Mouse (Mus musculus): Measurements from ENCODE around the gene Myd88.

Myd88 gene

GRCm38 (mm10) chr9:119352060-119352459 lies 10.8 kb upstream of the Myd88 start:
- no peak for TF ChIP-seq GATA4 (IDR thresholded peaks at IDR 0.05; ENCODE audit: insufficient replicate concordance, low read length)

GRCm38 (mm10) chr9:119350947-119351705 lies 9.9 kb upstream of the Myd88 start:
- TF ChIP-seq GATA4 (IDR thresholded peaks at IDR 0.05; ENCODE audit: insufficient replicate concordance, low read length): no peak

GRCm38 (mm10) chr9:119350531-119350930 lies 9.3 kb upstream of the Myd88 start:
- no peak for TF ChIP-seq GATA4 (IDR thresholded peaks at IDR 0.05; ENCODE audit: insufficient replicate concordance, low read length)

GRCm38 (mm10) chr9:119346376-119346775 lies 5.2 kb upstream of the Myd88 start:
- no peak for TF ChIP-seq GATA4 (IDR thresholded peaks at IDR 0.05; ENCODE audit: insufficient replicate concordance, low read length)

- peak; percentile 64; the same call in 1 of the 2 replicates for TF ChIP-seq GATA4 (IDR thresholded peaks at IDR 0.05; ENCODE audit: insufficient replicate concordance, low read length)
These were observed 1.5 kb upstream of the Myd88 start for GRCm38 (mm10) chr9:119342728-119343127.

- TF ChIP-seq GATA4 (IDR thresholded peaks at IDR 0.05; ENCODE audit: insufficient replicate concordance, low read length): no peak
These were observed 1.0 kb downstream of the Myd88 start for GRCm38 (mm10) chr9:119340212-119340580.

- no peak for TF ChIP-seq GATA4 (IDR thresholded peaks at IDR 0.05; ENCODE audit: insufficient replicate concordance, low read length)
These were observed 1.5 kb downstream of the Myd88 start, which contains the start of gene Acaa1a for GRCm38 (mm10) chr9:119339558-119340211. Acaa1a (plus strand) TSS chr9:119339676.

- no peak for TF ChIP-seq GATA4 (IDR thresholded peaks at IDR 0.05; ENCODE audit: insufficient replicate concordance, low read length)
These were observed 2.1 kb downstream of the Myd88 start for GRCm38 (mm10) chr9:119339106-119339505.

GRCm38 (mm10) chr9:119338350-119338749 lies 2.9 kb downstream of the Myd88 start:
- TF ChIP-seq GATA4 (IDR thresholded peaks at IDR 0.05; ENCODE audit: insufficient replicate concordance, low read length): no peak

- TF ChIP-seq GATA4 (IDR thresholded peaks at IDR 0.05; ENCODE audit: insufficient replicate concordance, low read length): no peak
These were observed 3.4 kb downstream of the Myd88 start for GRCm38 (mm10) chr9:119337842-119338241.

- no peak for TF ChIP-seq GATA4 (IDR thresholded peaks at IDR 0.05; ENCODE audit: insufficient replicate concordance, low read length)
These were observed 5.6 kb downstream of the Myd88 start for GRCm38 (mm10) chr9:119335571-119335970.

- no peak for TF ChIP-seq GATA4 (IDR thresholded peaks at IDR 0.05; ENCODE audit: insufficient replicate concordance, low read length)
These were observed 6.4 kb downstream of the Myd88 start for GRCm38 (mm10) chr9:119334834-119335233.

- TF ChIP-seq GATA4 (IDR thresholded peaks at IDR 0.05; ENCODE audit: insufficient replicate concordance, low read length): no peak
These were observed 6.9 kb downstream of the Myd88 start for GRCm38 (mm10) chr9:119334324-119334723.

- no peak for TF ChIP-seq GATA4 (IDR thresholded peaks at IDR 0.05; ENCODE audit: insufficient replicate concordance, low read length)
These were observed 10.8 kb downstream of the Myd88 start for GRCm38 (mm10) chr9:119330186-119330963.

- TF ChIP-seq GATA4 (IDR thresholded peaks at IDR 0.05; ENCODE audit: insufficient replicate concordance, low read length): no peak
These were observed 12.7 kb downstream of the Myd88 start for GRCm38 (mm10) chr9:119328488-119328887.

GRCm38 (mm10) chr9:119324130-119324529 lies 17.1 kb downstream of the Myd88 start:
- no peak for TF ChIP-seq GATA4 (IDR thresholded peaks at IDR 0.05; ENCODE audit: insufficient replicate concordance, low read length)
